9 mouse cellular contexts compared by ENCODE assay signal in genomic region chr9:102722750-102723149, GRCm38 (mm10). TPM values are rescaled to one million over a fixed set of nuclear protein-coding genes. Genes with fewer than 3 reads are reported as not detected.
DNase-seq lines count a peak whose midpoint lies in the region; ATAC-seq lines count a peak whose summit lies in the region.
"Had no signal": no experiment of that assay in that cellular context is flagged by ENCODE, and none has a peak within 500 bp of the region (broad histone marks: within the 10 kb centered on the region; RNA-seq: fewer than 3 reads in every experiment).

No protein-coding gene starts in this region.

- peaks cover 84% of the 10 kb centered on the region for H3K4me1 ChIP-seq in heart, embryonic 13.5 days
- peaks cover 31% of the 10 kb centered on the region for H3K4me1 ChIP-seq in embryonic facial prominence, embryonic 11.5 days (ENCODE audit: control insufficient read depth, insufficient read depth, low read length)
- H3K4me1 ChIP-seq in hindbrain, embryonic 13.5 days (replicated peaks), result peaks cover 84% of the 10 kb centered on the region
- peaks cover 82% of the 10 kb centered on the region for H3K4me1 ChIP-seq in midbrain, embryonic 12.5 days

- H3K4me2 ChIP-seq in heart, embryonic 13.5 days, result peak overlapping the region; percentile 90
- H3K4me2 ChIP-seq in embryonic facial prominence, embryonic 11.5 days (ENCODE audit: low read depth, low read length), result no peak overlapping the region; the same call in 1 of the 2 replicates
- H3K4me2 ChIP-seq in hindbrain, embryonic 13.5 days, result peak overlapping the region; percentile 95
- H3K4me2 ChIP-seq in midbrain, embryonic 12.5 days (replicated peaks), result peak overlapping the region; percentile 66

- no peak for DNase-seq in heart, postnatal 36 days
- DNase-seq in embryonic facial prominence, embryonic 11.5 days (ENCODE audit: low spot score), result no peak
- DNase-seq in ovary, postnatal 36 days (ENCODE audit: low spot score), result no peak
- no peak for DNase-seq in adrenal gland, postnatal 14 days
- no peak for DNase-seq in left cerebral cortex, postnatal 25 days (ENCODE audit: low spot score in 2 of 2)
- DNase-seq: thymus, adult 18-20 months had no signal

- H3K9me3 ChIP-seq in heart, embryonic 13.5 days, result no peaks in the 10 kb centered on the region
- no peaks in the 10 kb centered on the region for H3K9me3 ChIP-seq in embryonic facial prominence, embryonic 11.5 days (replicated peaks; ENCODE audit: control insufficient read depth, low read length)
- no peaks in the 10 kb centered on the region for H3K9me3 ChIP-seq in hindbrain, embryonic 13.5 days
- no peaks in the 10 kb centered on the region for H3K9me3 ChIP-seq in midbrain, embryonic 12.5 days

- H3K36me3 ChIP-seq in heart, embryonic 13.5 days, result peaks cover 77% of the 10 kb centered on the region
- peaks cover 12% of the 10 kb centered on the region for H3K36me3 ChIP-seq in embryonic facial prominence, embryonic 11.5 days (replicated peaks; ENCODE audit: control insufficient read depth, insufficient read depth, low read depth, low read length)
- H3K36me3 ChIP-seq in hindbrain, embryonic 13.5 days, result peaks cover 75% of the 10 kb centered on the region
- H3K36me3 ChIP-seq in midbrain, embryonic 12.5 days, result peaks cover 79% of the 10 kb centered on the region

- intact Hi-C loops in heart, postnatal 36 days (cut with DNase I), result no loop called here
- intact Hi-C loops in left cerebral cortex, postnatal 25 days (cut with DNase I), result no loop called here

- H3K27me3 ChIP-seq in heart, embryonic 13.5 days (replicated peaks), result no peaks in the 10 kb centered on the region
- no peaks in the 10 kb centered on the region for H3K27me3 ChIP-seq in embryonic facial prominence, embryonic 11.5 days (ENCODE audit: control insufficient read depth, insufficient read depth, low read length)
- no peaks in the 10 kb centered on the region for H3K27me3 ChIP-seq in hindbrain, embryonic 13.5 days
- no peaks in the 10 kb centered on the region for H3K27me3 ChIP-seq in midbrain, embryonic 12.5 days

- peak overlapping the region; percentile 92; the same call in 1 of the 2 replicates for H3K4me3 ChIP-seq in heart, embryonic 13.5 days
- no peak overlapping the region for H3K4me3 ChIP-seq in embryonic facial prominence, embryonic 11.5 days (ENCODE audit: low read depth, low read length)
- peak overlapping the region; percentile 90 for H3K4me3 ChIP-seq in hindbrain, embryonic 13.5 days
- peak overlapping the region; percentile 81 for H3K4me3 ChIP-seq in midbrain, embryonic 12.5 days

- H3K27ac ChIP-seq in heart, embryonic 13.5 days (replicated peaks), result peak overlapping the region; percentile 99
- peak overlapping the region; percentile 35; the same call in 1 of the 2 replicates for H3K27ac ChIP-seq in embryonic facial prominence, embryonic 11.5 days (replicated peaks; ENCODE audit: low read depth, low read length)
- H3K27ac ChIP-seq in hindbrain, embryonic 13.5 days, result peak overlapping the region; percentile 84
- peak overlapping the region; percentile 79 for H3K27ac ChIP-seq in midbrain, embryonic 12.5 days (replicated peaks)

- no peak for ATAC-seq in heart, embryonic 13.5 days (ENCODE audit: extremely low read depth, insufficient number of reproducible peaks, low FRiP score, low TSS enrichment)
- no peak for ATAC-seq in embryonic facial prominence, embryonic 11.5 days (replicated peaks; ENCODE audit: insufficient number of reproducible peaks, low FRiP score, low TSS enrichment, low read depth)
- ATAC-seq in hindbrain, embryonic 13.5 days (ENCODE audit: low FRiP score), result no peak
- ATAC-seq in midbrain, embryonic 12.5 days (ENCODE audit: low FRiP score, low read depth), result no peak

- WGBS in heart, embryonic 13.5 days, result 71% methylated on average over 4 of the region's 4 CpGs
- WGBS in embryonic facial prominence, embryonic 11.5 days, result 80% methylated on average over 4 of the region's 4 CpGs
- 87% methylated on average over 4 of the region's 4 CpGs for WGBS in hindbrain, embryonic 13.5 days
- 83% methylated on average over 4 of the region's 4 CpGs for WGBS in midbrain, embryonic 12.5 days

- H3K9ac ChIP-seq in heart, embryonic 13.5 days, result peak overlapping the region; percentile 99
- no peak overlapping the region for H3K9ac ChIP-seq in embryonic facial prominence, embryonic 11.5 days (replicated peaks; ENCODE audit: low read length)
- peak overlapping the region; percentile 100 for H3K9ac ChIP-seq in hindbrain, embryonic 13.5 days
- H3K9ac ChIP-seq in midbrain, embryonic 12.5 days (replicated peaks), result peak overlapping the region; percentile 92; the same call in 1 of the 2 replicates

RNA-seq across cellular contexts. Expression of gene Amotl2, which starts 6.3 kb away (rescaled TPM):
- polyA plus RNA-seq in heart, embryonic 13.5 days (2015; fragmentation: Nextera tagmentation; extraction: Ambion mirVana), result 35.9 and 36.6 TPM in 2 replicates
- total RNA-seq in heart, postnatal 36 days (2021), result 10 to 100 TPM; 67.5 to 79.0 TPM
- polyA plus RNA-seq in embryonic facial prominence, embryonic 11.5 days (2014; fragmentation: Nextera tagmentation; extraction: Ambion mirVana), result 36.0 and 39.0 TPM in 2 replicates
- 64.7 and 67.3 TPM in 2 replicates for polyA plus RNA-seq in hindbrain, embryonic 13.5 days (2015; fragmentation: Nextera tagmentation; extraction: Ambion mirVana)
- polyA plus RNA-seq in midbrain, embryonic 12.5 days (2016; fragmentation: Nextera tagmentation; extraction: Ambion mirVana), result 108 and 114 TPM in 2 replicates
- 160 and 219 TPM in 2 replicates for total RNA-seq in adrenal gland, postnatal 14 days (2021)
- 10 to 100 TPM; 18.7 to 18.8 TPM for total RNA-seq in left cerebral cortex, postnatal 25 days (2021)

Comparison
In these comparisons a context has a peak if more than half of its experiments do, and no peak if none do; other contexts are left out.
1. H3K27ac ChIP-seq: peak in every context shown above with its lines; median percentile 99 in heart, embryonic 13.5 days; 84 in hindbrain, embryonic 13.5 days; 79 in midbrain, embryonic 12.5 days; 35 in embryonic facial prominence, embryonic 11.5 days.